Mouse (Mus musculus) forebrain, embryonic 12.5 days (tissue): ENCODE results near the gene Armc2. TPM values are rescaled to one million over a fixed set of nuclear protein-coding genes. Genes with fewer than 3 reads are reported as not detected.

Source experiments
- ATAC-seq: fragments of 200-750 bp; cut with Nextera tagmentation; 2 replicates; pipeline ENCODE4 v1.8.0; 2017; ENCODE audit warnings: moderate TSS enrichment; ENCODE audit not compliant: low FRiP score
- H3K27ac ChIP-seq: fragments of 300-500 bp; sonication (generic); 2 replicates; pipeline ENCODE4 v1.5.1; 2016; ENCODE audit warnings: mild to moderate bottlenecking
- H3K27me3 ChIP-seq: fragments of 300-500 bp; sonication (generic); 2 replicates; pipeline ENCODE4 v1.6.1; 2016; ENCODE audit warnings: mild to moderate bottlenecking
- H3K36me3 ChIP-seq: fragments of 300-500 bp; sonication (generic); replicated peaks from 2 replicates; pipeline ENCODE4 v1.6.1; 2016; ENCODE audit warnings: mild to moderate bottlenecking
- H3K4me1 ChIP-seq: fragments of 300-500 bp; sonication (generic); 2 replicates; pipeline ENCODE4 v1.6.1; 2016
- H3K4me2 ChIP-seq: fragments of 300-500 bp; sonication (generic); 2 replicates; pipeline ENCODE4 v1.6.1; 2016; ENCODE audit warnings: mild to moderate bottlenecking, moderate library complexity
- H3K4me3 ChIP-seq: fragments of 300-500 bp; sonication (generic); replicated peaks from 2 replicates; pipeline ENCODE4 v1.5.1; 2016; ENCODE audit warnings: mild to moderate bottlenecking
- H3K9ac ChIP-seq: fragments of 300-500 bp; sonication (generic); 2 replicates; pipeline ENCODE4 v1.6.1; 2016; ENCODE audit warnings: mild to moderate bottlenecking
- H3K9me3 ChIP-seq: fragments of 300-500 bp; sonication (generic); 2 replicates; pipeline ENCODE4 v1.6.1; 2016
- WGBS: fragments of 180-500 bp; shearing (Covaris S2); methylation state at CpG from one replicate; pipeline ENCODE4 v1.1.7; 2016; 5-methylcytosine and 5-hydroxymethylcytosine counted together
- polyA plus RNA-seq: library from polyadenylated mRNA; unstranded; fragments of >200 nt; fragmentation: Nextera tagmentation; extraction: Ambion mirVana; gene quantifications from 2 replicates; pipeline ENCODE4 v1.2.1, GENCODE M21; 2016

Gene Armc2
- polyA plus RNA-seq, 1 experiment from 2014 or later, result 4.6 TPM

DNA sequence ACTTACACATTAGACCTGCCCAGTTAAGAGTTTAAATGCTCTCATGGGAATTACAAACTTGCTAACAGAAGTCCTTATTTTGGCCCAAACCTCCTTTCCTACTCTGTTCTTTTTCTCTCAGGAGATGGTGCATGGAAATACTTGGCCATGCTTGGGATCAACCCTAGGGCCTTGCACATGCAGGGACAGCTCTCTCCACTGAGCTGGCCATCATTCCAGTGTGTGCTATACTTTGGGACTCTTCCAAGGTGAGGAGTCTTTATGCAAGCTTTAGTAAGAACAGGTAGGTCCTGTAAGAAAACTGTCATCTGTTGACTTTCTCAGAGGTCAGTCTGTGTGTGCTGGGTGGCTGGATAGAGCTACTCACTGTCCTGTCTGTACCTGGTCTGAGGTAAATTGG, 127.7 kb downstream of the Armc2 start:
- H3K4me1 ChIP-seq, result peaks cover 19% of the 10 kb centered on the region
- no peak overlapping the region for H3K9ac ChIP-seq
- no peaks in the 10 kb centered on the region for H3K36me3 ChIP-seq
- H3K27ac ChIP-seq, result no peak overlapping the region
- no peaks in the 10 kb centered on the region for H3K27me3 ChIP-seq
- H3K4me2 ChIP-seq, result no peak overlapping the region
- no peaks in the 10 kb centered on the region for H3K9me3 ChIP-seq
- ATAC-seq, result no peak
- no peak overlapping the region for H3K4me3 ChIP-seq

DNA sequence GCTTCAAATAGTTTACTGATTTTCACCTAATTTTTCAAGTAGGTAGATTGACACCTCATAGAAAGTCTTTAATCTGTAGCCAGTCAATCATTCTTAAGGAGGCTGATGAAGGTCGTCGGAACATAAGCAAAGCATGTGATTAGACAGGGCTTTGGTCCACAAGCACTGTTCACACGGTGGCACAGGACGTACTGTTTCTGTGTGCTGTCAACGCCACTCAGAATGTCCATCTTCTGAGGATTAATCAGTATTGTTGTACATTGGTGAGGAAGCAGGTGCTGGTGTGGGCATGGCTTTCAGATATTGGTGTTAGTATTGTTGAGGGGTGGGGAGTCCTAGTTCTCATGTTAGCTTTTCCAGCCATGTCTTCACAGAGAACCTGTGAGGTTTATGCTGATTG, 128.7 kb downstream of the Armc2 start:
- H3K36me3 ChIP-seq, result no peaks in the 10 kb centered on the region
- H3K9ac ChIP-seq, result no peak overlapping the region
- H3K4me3 ChIP-seq, result no peak overlapping the region
- no peak overlapping the region for H3K27ac ChIP-seq
- H3K27me3 ChIP-seq, result no peaks in the 10 kb centered on the region
- peaks cover 19% of the 10 kb centered on the region for H3K4me1 ChIP-seq
- no peaks in the 10 kb centered on the region for H3K9me3 ChIP-seq
- no peak overlapping the region for H3K4me2 ChIP-seq
- ATAC-seq, result no peak
- 63% methylated on average over 5 of the region's 5 CpGs for WGBS

DNA sequence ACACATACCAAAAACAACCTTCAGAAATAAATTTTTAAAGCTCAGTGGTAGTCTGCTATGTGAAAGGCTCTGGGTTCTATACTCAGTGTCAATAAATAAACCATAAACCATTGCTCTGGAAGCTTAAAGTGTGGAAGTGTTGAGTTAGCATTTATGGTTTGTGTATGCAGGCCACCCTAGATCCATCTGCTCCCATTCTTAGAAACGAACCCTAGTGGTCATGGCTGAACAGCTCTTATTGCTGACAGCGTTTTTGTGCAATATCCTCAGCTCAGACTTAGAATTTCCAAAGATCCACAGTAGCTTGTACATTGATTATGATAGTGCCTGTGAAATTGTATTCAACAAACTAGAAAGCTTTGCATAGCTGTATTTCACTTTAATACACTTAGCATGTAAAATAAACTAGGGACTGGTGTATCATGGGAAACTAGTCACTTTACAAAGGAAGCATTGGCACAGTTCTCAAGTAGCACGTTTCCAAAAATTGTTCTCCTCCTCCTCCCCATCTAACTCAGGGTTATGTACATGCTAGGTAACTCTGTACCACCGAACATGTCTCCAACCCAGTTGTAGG, 129.8 kb downstream of the Armc2 start:
- Histone ChIP-seq H3K4me3 (peak overlapping the region; percentile 65), H3K27me3 (no peaks in the 10 kb centered on the region), H3K4me1 (peaks cover 10% of the 10 kb centered on the region), H3K9me3 (no peaks in the 10 kb centered on the region), H3K27ac (no peak overlapping the region), H3K4me2 (peak overlapping the region; percentile 87), H3K9ac (no peak overlapping the region), H3K36me3 (no peaks in the 10 kb centered on the region)
- ATAC-seq, result no peak
- 59% methylated on average over 4 of the region's 4 CpGs for whole genome bisulfite sequencing

DNA sequence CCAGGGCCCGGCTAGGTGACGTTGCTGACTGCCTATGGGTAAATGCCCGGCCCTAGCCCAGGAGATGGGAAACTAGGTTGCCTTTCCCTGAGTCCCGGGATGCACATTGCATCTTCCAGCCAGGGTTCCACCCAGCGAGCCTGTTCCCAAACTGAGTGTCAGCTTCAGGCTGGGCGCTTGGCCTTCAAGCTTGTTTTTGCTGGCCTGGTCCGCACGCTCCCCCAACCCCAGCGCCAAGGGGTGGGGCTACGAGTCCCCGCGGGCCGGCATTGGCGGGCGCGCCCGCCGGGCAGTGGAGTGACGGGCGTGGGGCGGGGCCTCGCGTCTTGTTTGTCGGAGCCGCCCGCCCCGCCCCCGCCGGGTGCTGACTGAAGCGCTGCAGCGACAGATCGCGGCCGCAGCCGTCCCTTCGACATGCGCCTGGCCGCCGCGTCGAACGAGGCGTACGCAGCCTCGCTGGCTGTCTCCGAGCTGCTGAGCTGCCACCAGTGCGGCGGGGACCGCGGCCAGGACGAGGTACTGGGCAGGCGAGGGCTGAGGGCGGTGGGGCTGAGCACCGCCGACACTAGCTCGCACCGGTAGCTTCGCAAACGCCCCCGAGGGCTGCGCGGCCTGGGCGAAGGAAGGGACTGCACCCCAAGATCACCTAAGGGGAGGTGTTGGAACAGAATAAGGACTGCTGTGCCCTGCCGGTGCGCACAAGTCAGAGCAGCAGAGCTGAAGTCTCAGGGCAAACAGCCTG, 131.0 kb downstream of the Armc2 start:
- peak overlapping the region; percentile 80 for H3K9ac ChIP-seq
- WGBS, result under 1% methylated on average over 64 of the region's 65 CpGs
- H3K4me2 ChIP-seq, result peak overlapping the region; percentile 87
- H3K9me3 ChIP-seq, result no peaks in the 10 kb centered on the region
- H3K36me3 ChIP-seq, result no peaks in the 10 kb centered on the region
- H3K27ac ChIP-seq, result peak overlapping the region; percentile 94
- H3K4me3 ChIP-seq, result peak overlapping the region; percentile 65
- no peaks in the 10 kb centered on the region for H3K27me3 ChIP-seq
- peaks cover 9% of the 10 kb centered on the region for H3K4me1 ChIP-seq
- ATAC-seq, result peak; percentile 98

DNA sequence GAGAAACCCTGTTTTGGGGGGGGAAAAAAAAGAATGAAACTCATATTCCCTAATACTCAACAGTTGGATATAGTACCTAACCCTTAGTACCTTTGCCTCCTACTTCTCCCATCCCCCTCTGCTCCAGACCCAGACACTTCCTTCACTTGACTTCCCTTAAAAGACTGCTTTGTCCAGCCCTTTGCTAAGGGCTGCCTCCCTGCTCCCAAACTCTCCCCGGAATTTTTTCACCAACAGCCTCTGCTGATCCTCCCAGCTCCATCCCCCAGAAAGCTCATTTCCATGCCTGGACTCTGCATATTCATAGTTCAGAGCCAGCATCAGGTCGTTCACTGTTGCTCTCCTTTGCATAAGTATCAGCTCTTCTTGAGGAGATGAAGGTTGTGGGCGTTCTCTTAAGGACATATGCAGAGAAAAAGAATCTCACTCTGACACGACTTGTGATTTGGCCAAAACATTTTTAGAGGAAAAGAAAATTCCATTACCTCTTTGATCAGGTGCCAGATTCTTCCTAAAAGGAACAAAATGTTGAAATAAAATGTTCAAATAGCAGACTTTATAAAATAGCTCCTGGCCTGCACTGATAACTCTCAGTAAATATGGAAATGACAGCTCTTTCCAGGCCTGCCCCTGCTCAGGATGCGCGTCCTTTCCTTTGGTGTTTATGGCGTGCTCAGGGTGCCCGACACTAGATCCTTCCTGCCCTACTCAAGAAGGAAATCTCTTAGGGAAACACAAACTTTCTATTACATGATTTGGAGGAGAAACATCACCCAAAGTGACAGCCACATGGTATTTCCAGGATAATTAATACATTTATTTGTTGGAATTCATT, 134.3 kb downstream of the Armc2 start:
- Histone ChIP-seq H3K4me2 (no peak overlapping the region), H3K9me3 (no peaks in the 10 kb centered on the region), H3K4me3 (no peak overlapping the region), H3K9ac (no peak overlapping the region), H3K27me3 (no peaks in the 10 kb centered on the region), H3K36me3 (no peaks in the 10 kb centered on the region), H3K27ac (no peak overlapping the region), H3K4me1 (peaks cover 19% of the 10 kb centered on the region)
- ATAC-seq, result no peak
- 59% methylated on average over 8 of the region's 8 CpGs for WGBS

DNA sequence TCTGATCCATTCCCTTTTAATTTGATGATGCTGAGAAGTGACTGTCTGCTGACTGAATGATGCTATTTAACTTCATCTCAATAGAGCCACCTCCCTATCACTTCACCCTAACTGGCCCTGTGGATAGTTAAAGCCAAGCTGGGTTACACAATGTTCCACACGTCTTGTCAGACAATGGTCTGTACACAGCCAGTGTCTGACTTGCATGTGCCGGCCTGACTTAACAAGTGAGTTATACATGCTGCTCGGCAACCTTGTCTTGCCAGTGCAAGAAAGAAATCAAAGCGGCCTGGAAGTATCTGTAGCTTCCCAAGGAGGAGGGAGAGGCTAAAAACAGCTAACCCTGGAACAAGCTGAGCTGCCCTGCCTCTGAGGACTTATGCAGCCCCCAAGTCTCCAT, 136.8 kb downstream of the Armc2 start:
- WGBS, result 9% methylated on average over 4 of the region's 4 CpGs
- ATAC-seq, result 0 out of 2 replicates have a peak, but pooled peaks have one; percentile 33

DNA sequence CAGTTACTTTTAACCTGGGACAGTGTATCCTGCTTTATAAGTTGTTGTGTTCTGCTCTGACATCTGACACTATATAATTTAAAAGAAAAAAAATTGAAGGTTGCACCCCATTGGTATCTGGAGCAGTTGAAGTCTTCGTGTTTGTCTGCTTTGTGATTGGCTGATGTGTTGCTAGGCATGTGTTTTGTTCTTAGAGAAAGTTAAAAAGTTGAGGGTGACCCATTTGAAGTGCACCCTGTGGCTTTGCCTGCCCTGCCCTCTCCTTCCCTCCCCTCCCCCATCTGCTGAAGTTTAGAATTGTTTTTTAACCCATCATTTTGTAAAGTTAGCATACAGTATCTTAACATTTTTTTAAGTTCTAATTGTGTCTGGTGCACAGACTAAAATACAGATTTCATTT, 137.5 kb downstream of the Armc2 start:
- ATAC-seq, result no peak
- WGBS, result 9% methylated on average over 1 of the region's 1 CpGs
- no peaks in the 10 kb centered on the region for H3K9me3 ChIP-seq
- H3K27me3 ChIP-seq, result no peaks in the 10 kb centered on the region
- H3K9ac ChIP-seq, result no peak overlapping the region
- peaks cover 14% of the 10 kb centered on the region for H3K4me1 ChIP-seq
- no peak overlapping the region for H3K4me3 ChIP-seq
- no peak overlapping the region for H3K27ac ChIP-seq
- no peak overlapping the region for H3K4me2 ChIP-seq
- H3K36me3 ChIP-seq, result no peaks in the 10 kb centered on the region

More for the DNA sequence above, 136.8 kb downstream of the Armc2 start:
- H3K36me3 ChIP-seq, result no peaks in the 10 kb centered on the region
- no peak overlapping the region for H3K27ac ChIP-seq
- H3K4me1 ChIP-seq, result peaks cover 14% of the 10 kb centered on the region
- no peak overlapping the region for H3K4me3 ChIP-seq
- H3K9me3 ChIP-seq, result no peaks in the 10 kb centered on the region
- no peaks in the 10 kb centered on the region for H3K27me3 ChIP-seq
- no peak overlapping the region for H3K4me2 ChIP-seq
- no peak overlapping the region for H3K9ac ChIP-seq

DNA sequence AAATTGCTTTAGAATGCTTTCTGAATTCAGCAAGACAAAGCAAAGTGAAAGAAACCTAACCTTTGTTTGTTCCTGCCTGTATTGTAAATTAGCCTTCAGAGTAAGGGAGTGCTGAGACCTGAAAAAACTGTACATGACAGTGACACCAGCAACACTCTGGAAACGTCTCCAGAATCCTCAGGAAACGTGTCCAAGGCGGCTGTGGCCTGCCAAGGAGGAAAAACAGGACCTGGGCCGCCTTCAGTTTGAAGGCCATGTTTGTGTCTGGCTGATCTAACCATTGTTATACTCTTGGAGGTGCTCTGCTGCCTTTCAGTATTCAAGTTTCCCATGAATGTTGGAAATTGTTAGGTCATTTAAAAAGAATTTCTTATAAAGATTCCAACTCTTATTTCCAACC, 138.0 kb downstream of the Armc2 start:
- 51% methylated on average over 4 of the region's 4 CpGs for whole genome bisulfite sequencing
- Histone ChIP-seq H3K4me3 (no peak overlapping the region), H3K9me3 (no peaks in the 10 kb centered on the region), H3K27me3 (no peaks in the 10 kb centered on the region), H3K4me1 (peaks cover 14% of the 10 kb centered on the region), H3K9ac (no peak overlapping the region), H3K36me3 (no peaks in the 10 kb centered on the region), H3K27ac (no peak overlapping the region), H3K4me2 (no peak overlapping the region)
- ATAC-seq, result no peak

DNA sequence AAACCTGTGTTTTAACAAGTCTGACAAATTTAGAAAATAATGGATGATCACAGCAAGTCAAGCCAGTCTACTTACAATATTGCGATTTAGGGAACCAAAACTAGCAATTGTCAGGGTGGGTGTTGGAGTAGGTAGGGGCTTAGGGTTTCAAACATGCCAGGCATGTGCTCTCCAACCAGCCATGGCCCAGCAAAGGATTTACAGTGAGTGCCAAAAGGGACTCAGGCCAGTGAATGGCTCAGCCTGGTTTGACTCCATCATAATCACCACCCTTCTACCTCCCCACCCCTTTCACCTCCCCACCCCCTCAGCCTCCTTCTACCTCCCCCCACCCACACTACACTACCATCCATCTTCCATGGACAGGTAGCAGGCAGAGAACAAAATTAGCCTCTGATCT, 138.6 kb downstream of the Armc2 start:
- no peaks in the 10 kb centered on the region for H3K36me3 ChIP-seq
- H3K9ac ChIP-seq, result no peak overlapping the region
- H3K27me3 ChIP-seq, result no peaks in the 10 kb centered on the region
- no peak overlapping the region for H3K4me2 ChIP-seq
- no peaks in the 10 kb centered on the region for H3K9me3 ChIP-seq
- H3K4me1 ChIP-seq, result peaks cover 14% of the 10 kb centered on the region
- 91% methylated on average over 1 of the region's 1 CpGs for WGBS
- H3K27ac ChIP-seq, result no peak overlapping the region
- no peak for ATAC-seq
- H3K4me3 ChIP-seq, result no peak overlapping the region

DNA sequence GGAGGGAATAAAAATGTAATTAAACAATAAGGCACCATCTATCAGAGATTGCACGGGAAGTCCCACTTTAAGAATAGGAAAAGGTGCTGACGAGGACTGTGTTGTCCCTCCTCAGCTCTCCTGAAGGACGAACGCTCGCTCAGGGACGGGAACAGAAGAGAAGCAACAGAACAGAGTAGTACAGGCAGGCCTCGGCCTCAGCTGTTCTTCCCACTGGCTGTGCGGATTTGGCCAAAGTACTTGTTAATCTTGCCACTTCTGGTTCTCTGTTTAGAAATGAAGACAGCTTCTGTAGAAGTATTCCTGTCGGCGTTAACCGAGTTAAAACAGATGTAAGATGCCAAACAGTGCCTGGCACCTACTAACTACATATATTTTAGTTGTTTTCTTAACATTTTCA, 139.9 kb downstream of the Armc2 start:
- Histone ChIP-seq H3K9me3 (no peaks in the 10 kb centered on the region), H3K4me2 (no peak overlapping the region), H3K4me1 (peaks cover 14% of the 10 kb centered on the region), H3K27ac (no peak overlapping the region), H3K36me3 (no peaks in the 10 kb centered on the region), H3K9ac (no peak overlapping the region), H3K4me3 (no peak overlapping the region), H3K27me3 (no peaks in the 10 kb centered on the region)
- no peak for ATAC-seq
- WGBS, result 89% methylated on average over 11 of the region's 11 CpGs

DNA sequence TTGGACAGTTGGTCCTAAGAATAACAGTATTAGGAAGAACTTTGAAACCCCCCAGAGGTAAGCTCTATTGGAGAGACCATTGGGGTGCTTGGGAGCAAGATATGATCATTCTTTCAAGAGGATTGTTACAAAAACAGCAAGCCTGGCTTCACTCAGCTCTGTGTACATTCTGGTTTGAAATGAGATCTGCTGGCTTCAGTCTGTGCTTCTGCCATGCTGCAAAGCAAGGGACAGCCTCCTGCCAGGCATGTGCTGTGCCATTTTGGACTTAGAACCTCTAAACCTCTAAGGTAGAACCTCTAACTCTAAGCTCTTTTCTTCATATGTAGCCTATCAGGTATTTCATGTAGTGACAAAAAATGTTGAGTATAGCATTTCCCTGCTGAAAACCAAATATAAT, 142.6 kb downstream of the Armc2 start:
- no peak for ATAC-seq
- H3K9ac ChIP-seq, result no peak overlapping the region
- peaks cover 3% of the 10 kb centered on the region for H3K4me1 ChIP-seq
- no peaks in the 10 kb centered on the region for H3K36me3 ChIP-seq
- H3K27ac ChIP-seq, result no peak overlapping the region
- no peak overlapping the region for H3K4me2 ChIP-seq
- H3K27me3 ChIP-seq, result no peaks in the 10 kb centered on the region
- no peaks in the 10 kb centered on the region for H3K9me3 ChIP-seq
- no peak overlapping the region for H3K4me3 ChIP-seq

DNA sequence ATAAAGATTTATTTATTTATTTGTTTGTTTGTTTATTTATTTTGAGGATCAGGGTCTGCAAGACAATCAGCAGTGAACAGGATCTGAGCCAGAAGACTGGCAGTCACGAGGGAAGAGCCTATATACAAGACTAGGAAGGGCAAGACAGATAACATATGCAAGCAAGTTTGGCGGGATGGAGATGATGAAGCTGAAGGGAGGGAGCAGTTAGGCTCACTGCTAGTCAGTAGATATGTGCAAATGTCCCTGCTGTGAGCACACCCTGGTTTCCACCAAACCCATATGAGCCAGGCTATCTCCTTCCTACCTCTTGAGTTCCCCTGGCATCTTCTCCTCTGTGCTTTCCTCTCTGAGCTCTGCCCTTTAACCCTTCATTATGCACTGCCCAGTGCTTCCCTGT, 146.7 kb downstream of the Armc2 start:
- WGBS, result 75% methylated on average over 2 of the region's 2 CpGs
- no peak for ATAC-seq
- Histone ChIP-seq H3K27me3 (no peaks in the 10 kb centered on the region), H3K9ac (no peak overlapping the region), H3K27ac (no peak overlapping the region), H3K4me2 (no peak overlapping the region), H3K36me3 (no peaks in the 10 kb centered on the region), H3K4me3 (no peak overlapping the region), H3K9me3 (no peaks in the 10 kb centered on the region), H3K4me1 (peaks cover 1% of the 10 kb centered on the region; the same call in 1 of the 2 replicates)
